Mouse (Mus musculus) layer of hippocampus, adult 9-10 months (tissue): ENCODE measurements around the gene Hspa1l.
"Not testable (repeated sequence)": the region's sequence is repeated elsewhere in the genome, so short reads cannot be mapped to it uniquely, and the experiment has no call there.

Experiments used
- DNase-seq: peaks from one replicate; pipeline ENCODE4 v3.0.0; 2022; ENCODE audit warnings: low spot score

Hspa1l gene

GRCm38 (mm10) chr17:34975581-34976492 lies 3.3 kb downstream of the Hspa1l start:
- DNase-seq, result no peak

DNA sequence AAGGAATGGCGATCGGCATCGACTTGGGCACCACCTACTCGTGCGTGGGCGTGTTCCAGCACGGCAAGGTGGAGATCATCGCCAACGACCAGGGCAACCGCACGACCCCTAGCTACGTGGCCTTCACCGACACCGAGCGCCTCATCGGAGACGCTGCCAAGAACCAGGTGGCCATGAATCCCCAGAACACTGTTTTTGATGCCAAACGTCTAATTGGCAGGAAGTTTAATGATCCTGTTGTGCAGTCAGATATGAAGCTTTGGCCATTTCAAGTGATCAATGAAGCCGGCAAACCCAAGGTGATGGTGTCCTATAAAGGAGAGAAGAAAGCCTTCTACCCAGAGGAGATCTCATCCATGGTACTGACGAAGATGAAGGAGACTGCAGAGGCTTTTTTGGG lies 4.5 kb downstream of the Hspa1l start:
- no peak for DNase-seq

- DNase-seq, result no peak
Measured at GRCm38 (mm10) chr17:34978239-34978638, 5.7 kb downstream of the Hspa1l start.

GRCm38 (mm10) chr17:34979631-34980030 lies 7.1 kb downstream of the Hspa1l start:
- no peak for DNase-seq

- no peak for DNase-seq
Measured at GRCm38 (mm10) chr17:34980655-34981054, 8.2 kb downstream of the Hspa1l start.

- peak; percentile 80 for DNase-seq
Measured at GRCm38 (mm10) chr17:34981690-34982180, 9.2 kb downstream of the Hspa1l start, which contains the start of gene Lsm2. Lsm2 (plus strand) TSS chr17:34981862.

DNA sequence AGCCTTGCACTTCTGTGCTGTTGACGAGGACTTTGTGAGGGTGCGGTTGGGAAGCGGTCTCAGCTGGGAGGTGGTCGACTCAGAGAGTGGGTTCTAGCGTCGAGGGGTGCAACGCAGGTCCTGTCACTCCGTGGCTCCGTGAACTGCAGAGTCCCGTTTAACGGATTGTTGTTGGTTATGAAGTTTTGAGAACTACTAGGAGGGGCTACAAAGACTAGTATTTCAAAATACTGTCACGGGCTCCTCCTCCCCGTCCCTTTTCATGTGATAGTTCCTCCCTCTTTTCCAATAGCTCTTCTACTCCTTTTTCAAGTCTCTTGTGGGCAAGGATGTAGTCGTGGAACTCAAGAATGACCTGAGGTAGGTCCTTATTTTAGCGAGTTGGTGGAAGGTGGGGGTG lies 9.8 kb downstream of the Hspa1l start:
- no peak for DNase-seq

GRCm38 (mm10) chr17:34984218-34984617 lies 11.7 kb downstream of the Hspa1l start:
- no peak for DNase-seq

GRCm38 (mm10) chr17:34994751-34995150 lies 22.2 kb downstream of the Hspa1l start:
- no peak for DNase-seq

DNA sequence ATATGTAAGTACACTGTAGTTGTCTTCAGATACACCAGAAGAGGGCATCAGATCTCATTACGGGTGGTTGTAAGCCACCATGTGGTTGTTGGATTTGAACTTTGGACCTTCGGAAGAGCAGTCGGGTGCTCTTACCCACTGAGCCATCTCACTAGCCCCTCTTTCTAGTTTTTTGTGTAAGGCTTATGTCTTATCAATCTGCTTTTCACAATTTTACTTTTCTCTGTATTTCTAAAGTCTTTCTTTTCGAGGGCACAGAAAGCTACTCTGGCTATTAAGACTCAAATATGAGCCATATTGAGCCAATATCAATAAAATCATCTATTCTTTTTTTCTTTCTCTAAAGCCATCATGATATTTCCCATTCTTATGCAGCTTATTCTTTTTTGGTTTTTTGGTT lies 22.7 kb downstream of the Hspa1l start:
- DNase-seq, result not testable (repeated sequence)

DNA sequence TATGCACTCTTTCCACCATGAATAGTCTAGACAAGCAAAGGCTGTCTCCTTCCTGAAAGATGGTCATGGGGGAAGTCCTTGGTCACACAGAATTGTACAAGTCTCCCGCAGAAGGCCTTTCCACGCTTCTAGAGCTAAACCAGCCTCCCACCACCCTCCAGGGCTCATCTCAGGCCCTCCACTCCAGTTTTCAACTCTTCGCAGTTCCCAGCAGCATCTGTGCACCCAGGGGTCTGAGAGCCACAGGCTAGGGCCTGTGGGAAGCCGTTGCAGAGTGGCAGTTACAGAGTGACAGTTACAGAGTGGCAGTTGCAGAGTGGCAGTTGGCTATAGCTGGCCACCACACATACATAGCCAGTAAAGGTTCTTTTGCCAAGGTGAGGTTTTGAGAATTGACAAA lies 23.4 kb downstream of the Hspa1l start:
- not testable (repeated sequence) for DNase-seq

DNA sequence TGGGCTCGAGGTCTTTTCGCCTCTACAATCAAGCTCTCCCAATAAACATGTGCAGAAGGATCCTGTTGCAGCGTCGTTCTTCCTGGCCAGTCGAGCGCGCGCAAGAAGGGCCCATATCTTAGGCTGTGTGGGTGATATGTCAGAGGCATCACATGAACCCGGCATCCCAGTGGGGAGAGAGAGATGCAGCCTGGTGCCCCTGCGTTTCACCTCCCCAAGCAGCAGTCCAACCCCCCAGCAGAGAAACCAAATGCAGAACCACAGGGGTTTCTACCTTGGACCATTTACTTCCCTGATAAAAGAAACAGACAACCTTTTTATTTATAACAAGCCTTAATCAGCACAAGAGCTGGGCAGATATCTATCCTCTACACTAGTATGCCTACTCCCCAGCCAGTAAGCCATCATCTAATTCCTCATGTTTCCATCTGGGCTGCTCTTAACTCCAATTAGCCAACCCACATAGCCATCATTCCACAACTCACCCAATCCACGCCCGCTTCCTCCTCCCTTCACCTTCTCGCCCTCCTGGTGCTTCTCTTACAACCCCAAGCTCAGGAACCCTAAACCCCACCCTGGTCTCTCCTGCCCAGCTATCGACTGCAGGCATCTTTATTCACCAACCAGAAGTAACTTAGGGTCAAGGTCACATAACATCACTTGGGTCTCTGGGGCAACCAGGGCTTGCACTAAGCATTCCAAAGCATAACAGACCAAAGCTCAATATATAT lies 24.1 kb downstream of the Hspa1l start:
- DNase-seq, result no peak

- no peak for DNase-seq
Measured at GRCm38 (mm10) chr17:34997142-34997483, 24.6 kb downstream of the Hspa1l start.

DNA sequence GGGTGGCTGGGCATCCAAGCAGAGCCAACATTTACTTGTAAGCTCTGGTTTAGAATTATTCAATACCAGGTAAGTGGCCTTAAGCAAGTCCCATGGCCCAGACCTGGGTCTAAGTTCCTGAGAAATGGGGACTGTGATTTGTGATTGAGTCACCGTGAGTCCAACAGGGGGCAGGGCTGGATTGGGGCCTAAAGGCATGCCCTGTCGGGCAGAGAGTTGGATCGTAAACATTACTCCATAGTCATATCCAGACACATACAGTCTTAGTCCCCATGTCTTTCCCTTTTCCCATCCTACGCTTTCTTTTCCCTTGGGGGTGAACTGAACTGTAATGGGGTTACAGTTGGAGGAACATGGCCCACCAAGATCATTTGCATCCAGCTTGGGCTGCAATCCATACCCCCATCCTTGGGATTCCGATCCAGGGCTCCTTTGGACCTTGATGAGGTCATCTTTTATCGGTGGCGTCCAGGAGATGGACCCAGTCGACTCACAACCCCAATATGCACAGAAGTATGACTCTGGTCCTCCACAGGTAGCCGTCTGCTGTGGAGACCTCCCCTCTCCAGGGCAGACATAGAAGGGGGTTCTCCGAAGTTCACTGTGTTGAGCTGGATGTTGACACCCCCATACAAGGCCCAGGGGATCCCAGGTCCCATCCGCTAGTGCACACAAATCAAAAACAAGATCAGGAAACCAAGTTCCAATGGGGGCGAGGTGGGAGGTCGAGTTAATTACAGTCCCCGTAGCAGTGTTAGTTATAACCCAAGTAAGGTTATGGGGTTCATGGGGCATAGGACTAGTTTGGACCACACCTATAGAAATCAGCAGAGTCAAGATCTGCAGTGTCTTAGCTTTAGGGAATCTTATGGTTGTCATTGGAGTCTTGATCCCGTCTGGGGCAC lies 26.3 kb downstream of the Hspa1l start:
- DNase-seq, result no peak

GRCm38 (mm10) chr17:34999871-35000716 lies 27.6 kb downstream of the Hspa1l start:
- DNase-seq, result not testable (repeated sequence)

- DNase-seq, result peak; percentile 49
Measured at GRCm38 (mm10) chr17:35000717-35001451, 28.4 kb downstream of the Hspa1l start, which contains the start of gene Vars. Vars (plus strand) TSS chr17:35000987.

- DNase-seq, result no peak
Measured at GRCm38 (mm10) chr17:35001452-35002152, 29.1 kb downstream of the Hspa1l start.

GRCm38 (mm10) chr17:35002153-35002865 lies 29.8 kb downstream of the Hspa1l start:
- DNase-seq, result no peak
